Mouse (Mus musculus): Measurements from ENCODE around the gene Klhl21. TPM values are rescaled to one million over a fixed set of nuclear protein-coding genes. Genes with fewer than 3 reads are reported as not detected.

Gene Klhl21
- total and polyA plus RNA-seq, 2 experiments = 21.8 to 25.8 TPM

GRCm38 (mm10) chr4:152006137-152006536, 2.5 kb upstream of the Klhl21 start:
- Histone ChIP-seq H3K9ac (ENCODE audit: low read depth, low read length) (no peak overlapping the region), H3K27ac (replicated peaks; ENCODE audit: insufficient read depth, low read depth, low read length) (no peak overlapping the region), H3K4me3 (ENCODE audit: insufficient read depth, low read depth, low read length) (no peak overlapping the region), H3K4me1 (ENCODE audit: control insufficient read depth, insufficient read depth, low read length) (peaks cover 7% of the 10 kb centered on the region; the same call in 1 of the 2 replicates), H3K79me2 (ENCODE audit: control insufficient read depth, insufficient read depth, low read length) (peaks cover 9% of the 10 kb centered on the region; the same call in 1 of the 2 replicates), H3K36me3 (ENCODE audit: control insufficient read depth, insufficient read depth, low read length) (no peaks in the 10 kb centered on the region), H3K27me3 (ENCODE audit: control insufficient read depth, insufficient read depth, low read length) (no peaks in the 10 kb centered on the region)
- 68% methylated on average over 6 of the region's 6 CpGs for WGBS
- DNase-seq (ENCODE audit: extremely low read depth, low read depth, low spot score) = peak; percentile 51
- TF ChIP-seq POLR2A (IDR thresholded peaks at IDR 0.05; ENCODE audit: extremely low read depth, insufficient read depth, low read length) (no peak), CTCF (IDR thresholded peaks at IDR 0.05; ENCODE audit: low read depth, low read length) (peak; percentile 12; the same call in 1 of the 2 replicates)

GRCm38 (mm10) chr4:152006812-152007211, 1.8 kb upstream of the Klhl21 start:
- TF ChIP-seq POLR2A (IDR thresholded peaks at IDR 0.05; ENCODE audit: extremely low read depth, insufficient read depth, low read length) (no peak), CTCF (IDR thresholded peaks at IDR 0.05; ENCODE audit: low read depth, low read length) (no peak)
- Histone ChIP-seq H3K27ac (replicated peaks; ENCODE audit: insufficient read depth, low read depth, low read length) (no peak overlapping the region), H3K4me3 (ENCODE audit: insufficient read depth, low read depth, low read length) (no peak overlapping the region), H3K79me2 (ENCODE audit: control insufficient read depth, insufficient read depth, low read length) (peaks cover 9% of the 10 kb centered on the region; the same call in 1 of the 2 replicates), H3K4me1 (ENCODE audit: control insufficient read depth, insufficient read depth, low read length) (peaks cover 7% of the 10 kb centered on the region), H3K36me3 (ENCODE audit: control insufficient read depth, insufficient read depth, low read length) (no peaks in the 10 kb centered on the region), H3K9ac (ENCODE audit: low read depth, low read length) (no peak overlapping the region), H3K27me3 (ENCODE audit: control insufficient read depth, insufficient read depth, low read length) (no peaks in the 10 kb centered on the region)
- DNase-seq (ENCODE audit: extremely low read depth, low read depth, low spot score) = no peak
- 45% methylated on average over 3 of the region's 3 CpGs for WGBS

GRCm38 (mm10) chr4:152007481-152008147, 989 bp upstream of the Klhl21 start:
- Histone ChIP-seq H3K79me2 (ENCODE audit: control insufficient read depth, insufficient read depth, low read length) (peaks cover 16% of the 10 kb centered on the region), H3K27ac (replicated peaks; ENCODE audit: insufficient read depth, low read depth, low read length) (no peak overlapping the region), H3K27me3 (ENCODE audit: control insufficient read depth, insufficient read depth, low read length) (no peaks in the 10 kb centered on the region), H3K9ac (ENCODE audit: low read depth, low read length) (peak overlapping the region; percentile 70; the same call in 1 of the 2 replicates), H3K4me1 (ENCODE audit: control insufficient read depth, insufficient read depth, low read length) (peaks cover 14% of the 10 kb centered on the region), H3K4me3 (ENCODE audit: insufficient read depth, low read depth, low read length) (no peak overlapping the region), H3K36me3 (ENCODE audit: control insufficient read depth, insufficient read depth, low read length) (no peaks in the 10 kb centered on the region)
- DNase-seq (ENCODE audit: extremely low read depth, low read depth, low spot score) = no peak
- TF ChIP-seq POLR2A (IDR thresholded peaks at IDR 0.05; ENCODE audit: extremely low read depth, insufficient read depth, low read length) (no peak), CTCF (IDR thresholded peaks at IDR 0.05; ENCODE audit: low read depth, low read length) (no peak)
- whole genome bisulfite sequencing = 52% methylated on average over 8 of the region's 8 CpGs

GRCm38 (mm10) chr4:152008148-152008500, 479 bp upstream of the Klhl21 start:
- Histone ChIP-seq H3K9ac (ENCODE audit: low read depth, low read length) (peak overlapping the region; percentile 70), H3K36me3 (ENCODE audit: control insufficient read depth, insufficient read depth, low read length) (no peaks in the 10 kb centered on the region), H3K27ac (replicated peaks; ENCODE audit: insufficient read depth, low read depth, low read length) (peak overlapping the region; percentile 71), H3K27me3 (ENCODE audit: control insufficient read depth, insufficient read depth, low read length) (no peaks in the 10 kb centered on the region), H3K79me2 (ENCODE audit: control insufficient read depth, insufficient read depth, low read length) (peaks cover 16% of the 10 kb centered on the region), H3K4me1 (ENCODE audit: control insufficient read depth, insufficient read depth, low read length) (peaks cover 18% of the 10 kb centered on the region), H3K4me3 (ENCODE audit: insufficient read depth, low read depth, low read length) (peak overlapping the region; percentile 61)
- WGBS = 1% methylated on average over 14 of the region's 14 CpGs
- DNase-seq (ENCODE audit: extremely low read depth, low read depth, low spot score) = no peak
- TF ChIP-seq CTCF (IDR thresholded peaks at IDR 0.05; ENCODE audit: low read depth, low read length) (no peak), POLR2A (IDR thresholded peaks at IDR 0.05; ENCODE audit: extremely low read depth, insufficient read depth, low read length) (no peak)

- peaks cover 4% of the 10 kb centered on the region; the same call in 1 of the 2 replicates for H3K36me3 ChIP-seq (ENCODE audit: control insufficient read depth, insufficient read depth, low read length)
- H3K4me3 ChIP-seq (ENCODE audit: insufficient read depth, low read depth, low read length) = peak overlapping the region; percentile 61
- no peak for TF ChIP-seq POLR2A (IDR thresholded peaks at IDR 0.05; ENCODE audit: extremely low read depth, insufficient read depth, low read length)
- peak overlapping the region; percentile 73 for H3K27ac ChIP-seq (replicated peaks; ENCODE audit: insufficient read depth, low read depth, low read length)
- under 1% methylated on average over 113 of the region's 115 CpGs for WGBS
- peak overlapping the region; percentile 93 for H3K9ac ChIP-seq (ENCODE audit: low read depth, low read length)
- H3K27me3 ChIP-seq (ENCODE audit: control insufficient read depth, insufficient read depth, low read length) = no peaks in the 10 kb centered on the region
- DNase-seq (ENCODE audit: extremely low read depth, low read depth, low spot score) = peak; percentile 69
- peaks cover 24% of the 10 kb centered on the region for H3K4me1 ChIP-seq (ENCODE audit: control insufficient read depth, insufficient read depth, low read length)
- H3K79me2 ChIP-seq (ENCODE audit: control insufficient read depth, insufficient read depth, low read length) = peaks cover 16% of the 10 kb centered on the region
Measured at GRCm38 (mm10) chr4:152009076-152010051, 761 bp downstream of the Klhl21 start.

All from liver, adult 2 months (tissue).